Comparison of ENCODE assay signal across 8 mouse cellular contexts in genomic region chr4:45013537-45013936, GRCm38 (mm10). TPM values are rescaled to one million over a fixed set of nuclear protein-coding genes. Genes with fewer than 3 reads are reported as not detected.
DNase-seq lines count a peak whose midpoint lies in the region; ATAC-seq lines count a peak whose summit lies in the region.

No protein-coding gene starts in this region.

- intact Hi-C loops in heart, postnatal 10 days (cut with DNase I) = loop anchor here (10.0 kb wide), 1 partner anchor 841 kb away; no protein-coding TSS in a partner anchor

- no peaks in the 10 kb centered on the region for H3K36me3 ChIP-seq in heart, embryonic 12.5 days
- H3K36me3 ChIP-seq in forebrain, embryonic 15.5 days = no peaks in the 10 kb centered on the region
- H3K36me3 ChIP-seq in liver, embryonic 16.5 days (ENCODE audit: control insufficient read depth, insufficient read depth) = no peaks in the 10 kb centered on the region

- H3K4me3 ChIP-seq in heart, embryonic 12.5 days = peak overlapping the region; percentile 79
- peak overlapping the region; percentile 93 for H3K4me3 ChIP-seq in forebrain, embryonic 15.5 days
- peak overlapping the region; percentile 83 for H3K4me3 ChIP-seq in liver, embryonic 16.5 days (ENCODE audit: low read depth, low read length)

- peak overlapping the region; percentile 90; the same call in 1 of the 2 replicates for H3K27ac ChIP-seq in heart, embryonic 12.5 days (ENCODE audit: poor library complexity, severe bottlenecking)
- no peak overlapping the region for H3K27ac ChIP-seq in forebrain, embryonic 15.5 days (replicated peaks)
- H3K27ac ChIP-seq in liver, embryonic 16.5 days (ENCODE audit: low read length) = peak overlapping the region; percentile 98

- H3K9ac ChIP-seq in heart, embryonic 12.5 days = peak overlapping the region; percentile 34; the same call in 1 of the 2 replicates
- H3K9ac ChIP-seq in forebrain, embryonic 15.5 days (replicated peaks) = peak overlapping the region; percentile 58; the same call in 1 of the 2 replicates
- H3K9ac ChIP-seq in liver, embryonic 16.5 days (ENCODE audit: low read depth, low read length) = peak overlapping the region; percentile 84

- ATAC-seq in heart, embryonic 12.5 days (ENCODE audit: insufficient number of reproducible peaks, low FRiP score) = no peak
- ATAC-seq in forebrain, embryonic 15.5 days (replicated peaks) = no peak
- ATAC-seq in liver, embryonic 16.5 days (ENCODE audit: low read depth) = no peak

- 7% methylated on average over 2 of the region's 2 CpGs for WGBS in heart, embryonic 12.5 days
- WGBS in forebrain, embryonic 15.5 days = 2% methylated on average over 2 of the region's 2 CpGs
- WGBS in liver, embryonic 16.5 days (ENCODE audit: insufficient replicate concordance) = 3% methylated on average over 2 of the region's 2 CpGs

- no peaks in the 10 kb centered on the region for H3K9me3 ChIP-seq in heart, embryonic 12.5 days (replicated peaks)
- no peaks in the 10 kb centered on the region for H3K9me3 ChIP-seq in forebrain, embryonic 15.5 days
- H3K9me3 ChIP-seq in liver, embryonic 16.5 days (replicated peaks; ENCODE audit: control insufficient read depth, low read length) = no peaks in the 10 kb centered on the region

- H3K27me3 ChIP-seq in heart, embryonic 12.5 days (replicated peaks) = no peaks in the 10 kb centered on the region
- no peaks in the 10 kb centered on the region for H3K27me3 ChIP-seq in forebrain, embryonic 15.5 days
- no peaks in the 10 kb centered on the region for H3K27me3 ChIP-seq in liver, embryonic 16.5 days (ENCODE audit: control insufficient read depth, insufficient read depth, low read depth, low read length)

- H3K4me1 ChIP-seq in heart, embryonic 12.5 days (replicated peaks) = peaks cover 21% of the 10 kb centered on the region
- peaks cover 32% of the 10 kb centered on the region for H3K4me1 ChIP-seq in forebrain, embryonic 15.5 days
- H3K4me1 ChIP-seq in liver, embryonic 16.5 days (ENCODE audit: control insufficient read depth, low read depth, low read length) = peaks cover 29% of the 10 kb centered on the region

- DNase-seq in heart, postnatal 10 days = no peak
- peak; percentile 76 for DNase-seq in ES-CJ7 (ENCODE audit: low read depth, low spot score)
- no peak for DNase-seq in gastrocnemius, postnatal 10 days
- DNase-seq in left cerebral cortex, adult 8-10 months (ENCODE audit: low spot score in 2 of 2) = no peak
- DNase-seq in urinary bladder, postnatal 10 days (ENCODE audit: low spot score) = no peak

- peak overlapping the region; percentile 89 for H3K4me2 ChIP-seq in heart, embryonic 12.5 days
- peak overlapping the region; percentile 82 for H3K4me2 ChIP-seq in forebrain, embryonic 15.5 days (replicated peaks)
- peak overlapping the region; percentile 72 for H3K4me2 ChIP-seq in liver, embryonic 16.5 days (ENCODE audit: low read depth, low read length)

RNA-seq across cellular contexts. Expression of gene Zbtb5, which starts 1.3 kb away (rescaled TPM):
- 19.5 and 20.4 TPM in 2 replicates for polyA plus RNA-seq in heart, embryonic 12.5 days (2016; fragmentation: Nextera tagmentation; extraction: Ambion mirVana)
- 10 to 100 TPM in 1 of 2 experiments, 1 to 10 TPM in 1; 8.5 to 11.6 TPM for total RNA-seq in heart, postnatal 10 days (2021)
- polyA plus RNA-seq in forebrain, embryonic 15.5 days (2015; fragmentation: Nextera tagmentation; extraction: Ambion mirVana) = 46.7 and 46.8 TPM in 2 replicates
- 5.5 TPM in 2 replicates for polyA plus RNA-seq in liver, embryonic 16.5 days (2015; fragmentation: Nextera tagmentation; extraction: Ambion mirVana)
- 1 to 10 TPM; 8.2 to 9.3 TPM for total RNA-seq in gastrocnemius, postnatal 10 days (2021)
- 10 to 100 TPM in 1 of 4 experiments, 1 to 10 TPM in 3; 8.5 to 10.3 (median 9.5) TPM for total RNA-seq in left cerebral cortex, adult 8-10 months (2022)

RNA-seq across cellular contexts. Expression of gene Polr1e, which starts 4.8 kb away (rescaled TPM):
- polyA plus RNA-seq in heart, embryonic 12.5 days (2016; fragmentation: Nextera tagmentation; extraction: Ambion mirVana) = 52.1 and 63.0 TPM in 2 replicates
- total RNA-seq in heart, postnatal 10 days (2021) = 10 to 100 TPM; 34.1 to 49.8 TPM
- 31.0 and 34.8 TPM in 2 replicates for polyA plus RNA-seq in forebrain, embryonic 15.5 days (2015; fragmentation: Nextera tagmentation; extraction: Ambion mirVana)
- polyA plus RNA-seq in liver, embryonic 16.5 days (2015; fragmentation: Nextera tagmentation; extraction: Ambion mirVana) = 11.4 and 13.1 TPM in 2 replicates
- total RNA-seq in gastrocnemius, postnatal 10 days (2021) = 1 to 10 TPM; 6.7 to 8.2 TPM
- total RNA-seq in left cerebral cortex, adult 8-10 months (2022) = 10 to 100 TPM in 3 of 4 experiments, 1 to 10 TPM in 1; 9.4 to 13.8 (median 12.4) TPM

RNA-seq across cellular contexts. Expression of gene Grhpr, which starts 32.3 kb away (rescaled TPM):
- polyA plus RNA-seq in heart, embryonic 12.5 days (2016; fragmentation: Nextera tagmentation; extraction: Ambion mirVana) = 89.0 and 89.3 TPM in 2 replicates
- total RNA-seq in heart, postnatal 10 days (2021) = 10 to 100 TPM; 43.0 to 47.7 TPM
- 20.7 and 21.1 TPM in 2 replicates for polyA plus RNA-seq in forebrain, embryonic 15.5 days (2015; fragmentation: Nextera tagmentation; extraction: Ambion mirVana)
- polyA plus RNA-seq in liver, embryonic 16.5 days (2015; fragmentation: Nextera tagmentation; extraction: Ambion mirVana) = 165 and 179 TPM in 2 replicates
- total RNA-seq in gastrocnemius, postnatal 10 days (2021) = 10 to 100 TPM; 31.6 to 33.7 TPM
- total RNA-seq in left cerebral cortex, adult 8-10 months (2022) = 10 to 100 TPM; 31.7 to 36.2 (median 33.1) TPM

Comparison
In these comparisons a context has a peak if more than half of its experiments do, and no peak if none do; other contexts are left out.
1. H3K9ac ChIP-seq: peak in every context shown above with its lines; median percentile 84 in liver, embryonic 16.5 days; 58 in forebrain, embryonic 15.5 days; 34 in heart, embryonic 12.5 days.